Mouse (Mus musculus): Measurements from ENCODE around the gene Unk. TPM values are rescaled to one million over a fixed set of nuclear protein-coding genes. Genes with fewer than 3 reads are reported as not detected.

Unk gene
- total and polyA plus RNA-seq, 3 experiments, result 17.2 to 80.7 (median 50.1) TPM

GRCm38 (mm10) chr11:116058868-116059690 lies 29.0 kb downstream of the Unk start:
- H3K27me3 ChIP-seq (ENCODE audit: insufficient read depth, low read length), result no peaks in the 10 kb centered on the region; the same call in 1 of the 2 replicates
- TF ChIP-seq CTCF (IDR thresholded peaks at IDR 0.05; ENCODE audit: low read depth, low read length), result no peak
- no peak for TF ChIP-seq GATA2 (IDR thresholded peaks at IDR 0.05; ENCODE audit: borderline replicate concordance, low read depth, low read length)
- TF ChIP-seq POLR2AphosphoS5 (IDR thresholded peaks at IDR 0.05; ENCODE audit: insufficient replicate concordance, low read depth, low read length), result no peak
- no peak for TF ChIP-seq GATA1 (IDR thresholded peaks at IDR 0.05; ENCODE audit: borderline replicate concordance, low read length)
- TF ChIP-seq TAL1 (conservative IDR thresholded peaks at IDR 0.05; ENCODE audit: low read depth, low read length), result no peak
- ATAC-seq (ENCODE audit: extremely low read depth, insufficient number of reproducible peaks, low FRiP score, poor library complexity, severe bottlenecking), result no peak
- H3K4me1 ChIP-seq (ENCODE audit: insufficient read depth, low read depth, low read length), result peaks cover 51% of the 10 kb centered on the region
- H3K9me3 ChIP-seq (replicated peaks), result no peaks in the 10 kb centered on the region
- H3K4me3 ChIP-seq (ENCODE audit: low read depth, low read length), result no peak overlapping the region
- DNase-seq (ENCODE audit: low spot score), result no peak
- H3K36me3 ChIP-seq (replicated peaks), result peaks cover 100% of the 10 kb centered on the region

- ATAC-seq (ENCODE audit: extremely low read depth, insufficient number of reproducible peaks, low FRiP score, poor library complexity, severe bottlenecking), result no peak
- Histone ChIP-seq H3K27me3 (ENCODE audit: insufficient read depth, low read length) (no peaks in the 10 kb centered on the region; the same call in 1 of the 2 replicates), H3K36me3 (replicated peaks) (peaks cover 100% of the 10 kb centered on the region), H3K9me3 (replicated peaks) (no peaks in the 10 kb centered on the region), H3K4me1 (ENCODE audit: insufficient read depth, low read depth, low read length) (peaks cover 54% of the 10 kb centered on the region), H3K4me3 (ENCODE audit: low read depth, low read length) (no peak overlapping the region)
- DNase-seq (ENCODE audit: low spot score), result no peak
- TF ChIP-seq CTCF (IDR thresholded peaks at IDR 0.05; ENCODE audit: low read depth, low read length) (no peak), GATA1 (IDR thresholded peaks at IDR 0.05; ENCODE audit: borderline replicate concordance, low read length) (no peak), GATA2 (IDR thresholded peaks at IDR 0.05; ENCODE audit: borderline replicate concordance, low read depth, low read length) (no peak), TAL1 (conservative IDR thresholded peaks at IDR 0.05; ENCODE audit: low read depth, low read length) (no peak), POLR2AphosphoS5 (IDR thresholded peaks at IDR 0.05; ENCODE audit: insufficient replicate concordance, low read depth, low read length) (no peak)
Observed at GRCm38 (mm10) chr11:116059691-116060025, 29.5 kb downstream of the Unk start.

- Histone ChIP-seq H3K4me3 (ENCODE audit: low read depth, low read length) (no peak overlapping the region), H3K36me3 (replicated peaks) (peaks cover 100% of the 10 kb centered on the region), H3K4me1 (ENCODE audit: insufficient read depth, low read depth, low read length) (peaks cover 54% of the 10 kb centered on the region), H3K27me3 (ENCODE audit: insufficient read depth, low read length) (no peaks in the 10 kb centered on the region; the same call in 1 of the 2 replicates), H3K9me3 (replicated peaks) (no peaks in the 10 kb centered on the region)
- DNase-seq (ENCODE audit: low spot score), result no peak
- no peak for TF ChIP-seq GATA2 (IDR thresholded peaks at IDR 0.05; ENCODE audit: borderline replicate concordance, low read depth, low read length)
- no peak for TF ChIP-seq POLR2AphosphoS5 (IDR thresholded peaks at IDR 0.05; ENCODE audit: insufficient replicate concordance, low read depth, low read length)
- no peak for TF ChIP-seq TAL1 (conservative IDR thresholded peaks at IDR 0.05; ENCODE audit: low read depth, low read length)
- no peak for TF ChIP-seq CTCF (IDR thresholded peaks at IDR 0.05; ENCODE audit: low read depth, low read length)
- no peak for TF ChIP-seq GATA1 (IDR thresholded peaks at IDR 0.05; ENCODE audit: borderline replicate concordance, low read length)
- ATAC-seq (ENCODE audit: extremely low read depth, insufficient number of reproducible peaks, low FRiP score, poor library complexity, severe bottlenecking), result no peak
Observed at GRCm38 (mm10) chr11:116060596-116060995, 30.5 kb downstream of the Unk start.

GRCm38 (mm10) chr11:116061641-116062415 lies 31.7 kb downstream of the Unk start:
- Histone ChIP-seq H3K9me3 (replicated peaks) (no peaks in the 10 kb centered on the region), H3K36me3 (replicated peaks) (peaks cover 100% of the 10 kb centered on the region), H3K4me1 (ENCODE audit: insufficient read depth, low read depth, low read length) (peaks cover 45% of the 10 kb centered on the region), H3K27me3 (ENCODE audit: insufficient read depth, low read length) (no peaks in the 10 kb centered on the region; the same call in 1 of the 2 replicates), H3K4me3 (ENCODE audit: low read depth, low read length) (no peak overlapping the region)
- no peak for DNase-seq (ENCODE audit: low spot score)
- no peak for TF ChIP-seq GATA2 (IDR thresholded peaks at IDR 0.05; ENCODE audit: borderline replicate concordance, low read depth, low read length)
- ATAC-seq (ENCODE audit: extremely low read depth, insufficient number of reproducible peaks, low FRiP score, poor library complexity, severe bottlenecking), result no peak

GRCm38 (mm10) chr11:116062521-116062920 lies 32.4 kb downstream of the Unk start:
- no peaks in the 10 kb centered on the region; the same call in 1 of the 2 replicates for H3K27me3 ChIP-seq (ENCODE audit: insufficient read depth, low read length)
- peaks cover 40% of the 10 kb centered on the region for H3K4me1 ChIP-seq (ENCODE audit: insufficient read depth, low read depth, low read length)
- peaks cover 100% of the 10 kb centered on the region for H3K36me3 ChIP-seq (replicated peaks)
- DNase-seq (ENCODE audit: low spot score) (no peak), ATAC-seq (ENCODE audit: extremely low read depth, insufficient number of reproducible peaks, low FRiP score, poor library complexity, severe bottlenecking) (no peak)
- H3K9me3 ChIP-seq (replicated peaks), result no peaks in the 10 kb centered on the region
- no peak for TF ChIP-seq TAL1 (conservative IDR thresholded peaks at IDR 0.05; ENCODE audit: low read depth, low read length)
- TF ChIP-seq GATA1 (IDR thresholded peaks at IDR 0.05; ENCODE audit: borderline replicate concordance, low read length), result no peak
- TF ChIP-seq POLR2AphosphoS5 (IDR thresholded peaks at IDR 0.05; ENCODE audit: insufficient replicate concordance, low read depth, low read length), result no peak
- TF ChIP-seq CTCF (IDR thresholded peaks at IDR 0.05; ENCODE audit: low read depth, low read length), result no peak
- no peak for TF ChIP-seq GATA2 (IDR thresholded peaks at IDR 0.05; ENCODE audit: borderline replicate concordance, low read depth, low read length)
- H3K4me3 ChIP-seq (ENCODE audit: low read depth, low read length), result no peak overlapping the region

- TF ChIP-seq GATA2 (IDR thresholded peaks at IDR 0.05; ENCODE audit: borderline replicate concordance, low read depth, low read length) (no peak), GATA1 (IDR thresholded peaks at IDR 0.05; ENCODE audit: borderline replicate concordance, low read length) (no peak), TAL1 (conservative IDR thresholded peaks at IDR 0.05; ENCODE audit: low read depth, low read length) (no peak), CTCF (IDR thresholded peaks at IDR 0.05; ENCODE audit: low read depth, low read length) (no peak), POLR2AphosphoS5 (IDR thresholded peaks at IDR 0.05; ENCODE audit: insufficient replicate concordance, low read depth, low read length) (no peak)
- Histone ChIP-seq H3K27me3 (ENCODE audit: insufficient read depth, low read length) (no peaks in the 10 kb centered on the region), H3K36me3 (replicated peaks) (peaks cover 100% of the 10 kb centered on the region), H3K9me3 (replicated peaks) (no peaks in the 10 kb centered on the region), H3K4me1 (ENCODE audit: insufficient read depth, low read depth, low read length) (peaks cover 36% of the 10 kb centered on the region), H3K4me3 (ENCODE audit: low read depth, low read length) (no peak overlapping the region)
- ATAC-seq (ENCODE audit: extremely low read depth, insufficient number of reproducible peaks, low FRiP score, poor library complexity, severe bottlenecking) (no peak), DNase-seq (ENCODE audit: low spot score) (no peak)
Observed at GRCm38 (mm10) chr11:116063562-116063961, 33.4 kb downstream of the Unk start.
